Mouse (Mus musculus): ENCODE measurements at regions not wholly inside any gene's neighbourhood (a gene's known extent, or its start where the extent isn't known, plus 50 kb on each side); places are given as distances from the start of the nearest gene placed in this dataset.
A peak's percentile ranks its signal among the peaks of the same experiment; 100 is the strongest.

- TF ChIP-seq CTCF (IDR thresholded peaks at IDR 0.05): no peak
- DNase-seq (ENCODE audit: low spot score): no peak
- no peak overlapping the region for H3K27ac ChIP-seq (ENCODE audit: low read depth, low read length)
- H3K4me3 ChIP-seq (ENCODE audit: low read depth, low read length): no peak overlapping the region
- H3K4me2 ChIP-seq (ENCODE audit: low read depth, low read length, poor library complexity, severe bottlenecking): no peak overlapping the region
- 83% methylated on average over 1 of the region's 1 CpGs for WGBS
- H3K4me1 ChIP-seq (ENCODE audit: insufficient read depth, low read length): no peaks in the 10 kb centered on the region
- no peaks in the 10 kb centered on the region for H3K36me3 ChIP-seq (ENCODE audit: insufficient read depth, low read length)
- no peaks in the 10 kb centered on the region for H3K27me3 ChIP-seq (ENCODE audit: insufficient read depth, low read length)
- H3K9ac ChIP-seq (replicated peaks; ENCODE audit: low read length, poor library complexity, severe bottlenecking): no peak overlapping the region
- no peak for ATAC-seq (ENCODE audit: low FRiP score)
- H3K9me3 ChIP-seq (ENCODE audit: low read length): no peaks in the 10 kb centered on the region
These were observed 102.5 kb upstream of the Col5a2 start for GRCm38 (mm10) chr1:45605571-45605970.

DNA sequence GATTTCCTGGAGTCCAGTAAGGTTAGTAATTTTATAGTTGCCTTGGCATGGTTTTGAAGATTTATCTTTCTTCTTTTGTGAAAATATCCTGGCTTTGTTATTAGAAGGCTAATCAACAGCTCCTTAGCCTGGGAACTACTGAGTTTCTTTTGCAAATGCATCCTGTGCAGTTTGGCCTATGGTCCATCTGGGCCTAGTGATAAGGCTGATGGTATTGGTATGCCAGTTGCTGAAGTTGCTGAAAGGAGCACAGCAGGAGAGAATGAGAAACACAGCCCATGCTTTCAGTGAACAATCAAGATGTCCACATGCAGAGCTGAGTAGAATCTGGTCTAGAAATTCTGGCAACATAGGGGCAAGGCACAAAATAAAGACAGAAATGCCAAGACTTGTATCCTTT lies 105.2 kb upstream of the Col5a2 start:
- no peak overlapping the region for H3K4me3 ChIP-seq (ENCODE audit: low read depth, low read length)
- no peaks in the 10 kb centered on the region for H3K4me1 ChIP-seq (ENCODE audit: insufficient read depth, low read length)
- no peak overlapping the region for H3K27ac ChIP-seq (ENCODE audit: low read depth, low read length)
- ATAC-seq (ENCODE audit: low FRiP score) (no peak), DNase-seq (ENCODE audit: low spot score) (no peak)
- H3K4me2 ChIP-seq (ENCODE audit: low read depth, low read length, poor library complexity, severe bottlenecking): no peak overlapping the region
- H3K27me3 ChIP-seq (ENCODE audit: insufficient read depth, low read length): no peaks in the 10 kb centered on the region
- no peak overlapping the region for H3K9ac ChIP-seq (replicated peaks; ENCODE audit: low read length, poor library complexity, severe bottlenecking)
- H3K36me3 ChIP-seq (ENCODE audit: insufficient read depth, low read length): no peaks in the 10 kb centered on the region
- no peak for TF ChIP-seq CTCF (IDR thresholded peaks at IDR 0.05)
- no peaks in the 10 kb centered on the region for H3K9me3 ChIP-seq (ENCODE audit: low read length)

DNA sequence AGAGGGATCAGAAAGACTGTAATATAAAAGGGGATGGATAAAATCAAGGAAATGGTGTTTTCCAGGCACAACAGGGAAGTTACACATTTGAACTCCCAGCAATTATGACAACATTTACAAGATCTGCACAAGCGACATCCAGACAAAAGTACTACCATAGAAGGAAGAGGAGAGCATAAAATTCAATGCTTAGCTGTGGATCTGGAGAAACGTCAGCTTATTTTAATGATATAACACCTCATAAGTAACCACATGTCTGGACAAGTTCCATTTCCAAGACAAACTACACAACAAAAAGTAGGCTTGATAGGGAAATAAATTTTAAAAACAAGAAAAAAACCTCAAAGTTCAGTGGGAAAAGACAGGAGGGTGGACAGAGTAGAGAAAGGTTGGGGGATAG lies 115.9 kb upstream of the Col5a2 start:
- Histone ChIP-seq H3K4me3 (ENCODE audit: low read depth, low read length) (no peak overlapping the region), H3K36me3 (ENCODE audit: insufficient read depth, low read length) (no peaks in the 10 kb centered on the region), H3K9ac (replicated peaks; ENCODE audit: low read length, poor library complexity, severe bottlenecking) (no peak overlapping the region), H3K9me3 (ENCODE audit: low read length) (no peaks in the 10 kb centered on the region), H3K27me3 (ENCODE audit: insufficient read depth, low read length) (no peaks in the 10 kb centered on the region), H3K4me1 (ENCODE audit: insufficient read depth, low read length) (no peaks in the 10 kb centered on the region), H3K4me2 (ENCODE audit: low read depth, low read length, poor library complexity, severe bottlenecking) (no peak overlapping the region), H3K27ac (ENCODE audit: low read depth, low read length) (no peak overlapping the region)
- TF ChIP-seq CTCF (IDR thresholded peaks at IDR 0.05): no peak
- WGBS: 90% methylated on average over 2 of the region's 2 CpGs
- DNase-seq (ENCODE audit: low spot score): no peak
- no peak for ATAC-seq (ENCODE audit: low FRiP score)

- 91% methylated on average over 5 of the region's 5 CpGs for WGBS
- H3K4me3 ChIP-seq (ENCODE audit: low read depth, low read length): no peak overlapping the region
These were observed 122.8 kb upstream of the Col5a2 start for GRCm38 (mm10) chr1:45625921-45626320.

GRCm38 (mm10) chr1:45626733-45627132 lies 123.7 kb upstream of the Col5a2 start:
- 74% methylated on average over 2 of the region's 2 CpGs for WGBS

More at GRCm38 (mm10) chr1:45625921-45626320, 122.8 kb upstream of the Col5a2 start:
- Histone ChIP-seq H3K27ac (ENCODE audit: low read depth, low read length) (no peak overlapping the region), H3K9me3 (ENCODE audit: low read length) (no peaks in the 10 kb centered on the region), H3K4me2 (ENCODE audit: low read depth, low read length, poor library complexity, severe bottlenecking) (no peak overlapping the region), H3K4me1 (ENCODE audit: insufficient read depth, low read length) (no peaks in the 10 kb centered on the region), H3K36me3 (ENCODE audit: insufficient read depth, low read length) (no peaks in the 10 kb centered on the region), H3K9ac (replicated peaks; ENCODE audit: low read length, poor library complexity, severe bottlenecking) (no peak overlapping the region), H3K27me3 (ENCODE audit: insufficient read depth, low read length) (no peaks in the 10 kb centered on the region)
- DNase-seq (ENCODE audit: low spot score) (no peak), ATAC-seq (ENCODE audit: low FRiP score) (no peak)
- no peak for TF ChIP-seq CTCF (IDR thresholded peaks at IDR 0.05)

DNA sequence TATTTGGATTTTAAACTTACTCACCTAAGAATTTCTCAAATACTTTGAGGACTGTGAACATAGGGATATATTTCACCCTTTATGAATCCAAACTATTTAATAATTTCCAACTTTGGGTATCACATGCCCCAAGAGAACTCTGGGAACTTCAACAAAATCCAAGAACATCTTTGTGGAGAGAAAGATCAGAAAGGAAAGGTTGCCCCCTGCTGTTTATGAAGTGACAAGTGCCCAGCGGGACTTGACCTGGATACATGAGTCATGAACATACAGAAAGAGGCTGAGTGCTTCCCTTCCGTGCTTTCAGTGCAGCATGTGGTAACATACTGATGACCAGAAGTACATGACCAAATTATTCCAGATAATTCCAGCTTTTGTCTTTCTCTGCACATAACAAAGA lies 124.8 kb upstream of the Col5a2 start:
- peak; percentile 62 for TF ChIP-seq CTCF (IDR thresholded peaks at IDR 0.05)
- Histone ChIP-seq H3K27me3 (ENCODE audit: insufficient read depth, low read length) (no peaks in the 10 kb centered on the region), H3K9ac (replicated peaks; ENCODE audit: low read length, poor library complexity, severe bottlenecking) (no peak overlapping the region), H3K4me1 (ENCODE audit: insufficient read depth, low read length) (no peaks in the 10 kb centered on the region), H3K4me2 (ENCODE audit: low read depth, low read length, poor library complexity, severe bottlenecking) (no peak overlapping the region), H3K9me3 (ENCODE audit: low read length) (no peaks in the 10 kb centered on the region), H3K4me3 (ENCODE audit: low read depth, low read length) (no peak overlapping the region), H3K27ac (ENCODE audit: low read depth, low read length) (no peak overlapping the region), H3K36me3 (ENCODE audit: insufficient read depth, low read length) (no peaks in the 10 kb centered on the region)
- ATAC-seq (ENCODE audit: low FRiP score) (no peak), DNase-seq (ENCODE audit: low spot score) (peak; percentile 42)
- WGBS: 22% methylated on average over 2 of the region's 2 CpGs

More at GRCm38 (mm10) chr1:45626733-45627132, 123.7 kb upstream of the Col5a2 start:
- DNase-seq (ENCODE audit: low spot score): no peak
- Histone ChIP-seq H3K4me1 (ENCODE audit: insufficient read depth, low read length) (no peaks in the 10 kb centered on the region), H3K4me3 (ENCODE audit: low read depth, low read length) (no peak overlapping the region), H3K27me3 (ENCODE audit: insufficient read depth, low read length) (no peaks in the 10 kb centered on the region), H3K36me3 (ENCODE audit: insufficient read depth, low read length) (no peaks in the 10 kb centered on the region), H3K4me2 (ENCODE audit: low read depth, low read length, poor library complexity, severe bottlenecking) (no peak overlapping the region), H3K9ac (replicated peaks; ENCODE audit: low read length, poor library complexity, severe bottlenecking) (no peak overlapping the region), H3K27ac (ENCODE audit: low read depth, low read length) (no peak overlapping the region), H3K9me3 (ENCODE audit: low read length) (no peaks in the 10 kb centered on the region)
- no peak for TF ChIP-seq CTCF (IDR thresholded peaks at IDR 0.05)
- ATAC-seq (ENCODE audit: low FRiP score): no peak
